Mouse (Mus musculus) T-helper 2 cell (primary cell): ENCODE data around the gene Srxn1.

Experiments
- in situ Hi-C: fragments of 300-600 bp; cut with MboI, MseI; formaldehyde crosslinking; loops from one replicate; pipeline ENCODE4 v1.15.1; 2025; ENCODE audit warnings: high pct_unique_total_duplicates

Gene Srxn1

GRCm38 (mm10) chr2:152089581-152089980 lies 15.7 kb upstream of the Srxn1 start:
- in situ Hi-C loops, result no loop called here

GRCm38 (mm10) chr2:152090486-152090885 lies 14.8 kb upstream of the Srxn1 start:
- in situ Hi-C loops, result no loop called here

- in situ Hi-C loops, result no loop called here
Observed at GRCm38 (mm10) chr2:152091342-152092056, 13.8 kb upstream of the Srxn1 start.

- in situ Hi-C loops, result no loop called here
Observed at GRCm38 (mm10) chr2:152092927-152093326, 12.4 kb upstream of the Srxn1 start.

- in situ Hi-C loops, result no loop called here
Observed at GRCm38 (mm10) chr2:152093356-152093792, 11.9 kb upstream of the Srxn1 start.

- in situ Hi-C loops, result no loop called here
Observed at GRCm38 (mm10) chr2:152094856-152095545, 10.3 kb upstream of the Srxn1 start.

GRCm38 (mm10) chr2:152096922-152097321 lies 8.4 kb upstream of the Srxn1 start:
- in situ Hi-C loops, result no loop called here

GRCm38 (mm10) chr2:152097916-152098315 lies 7.4 kb upstream of the Srxn1 start:
- in situ Hi-C loops, result no loop called here

- in situ Hi-C loops, result no loop called here
Observed at GRCm38 (mm10) chr2:152099538-152099937, 5.8 kb upstream of the Srxn1 start.

GRCm38 (mm10) chr2:152101761-152102160 lies 3.6 kb upstream of the Srxn1 start:
- in situ Hi-C loops, result loop anchor here (5.0 kb wide), 1 partner anchor 559 kb away; the partner anchor contains the start of gene Fkbp1a

- in situ Hi-C loops, result loop anchor here (5.0 kb wide), 1 partner anchor 560 kb away; the partner anchor contains the start of gene Fkbp1a
Observed at GRCm38 (mm10) chr2:152102369-152102768, 2.9 kb upstream of the Srxn1 start.

GRCm38 (mm10) chr2:152104711-152105317 lies 502 bp upstream of the Srxn1 start:
- in situ Hi-C loops, result loop anchor here (5.0 kb wide), 1 partner anchor 563 kb away; the partner anchor contains the start of gene Fkbp1a

GRCm38 (mm10) chr2:152106225-152106595 lies 894 bp downstream of the Srxn1 start:
- in situ Hi-C loops, result no loop called here

- in situ Hi-C loops, result no loop called here
Observed at GRCm38 (mm10) chr2:152106597-152106996, 1.3 kb downstream of the Srxn1 start.

GRCm38 (mm10) chr2:152108702-152109101 lies 3.4 kb downstream of the Srxn1 start:
- in situ Hi-C loops, result no loop called here

- in situ Hi-C loops, result no loop called here
Observed at GRCm38 (mm10) chr2:152109386-152109785, 4.1 kb downstream of the Srxn1 start.

GRCm38 (mm10) chr2:152111311-152111710 lies 6.0 kb downstream of the Srxn1 start:
- in situ Hi-C loops, result no loop called here

- in situ Hi-C loops, result no loop called here
Observed at GRCm38 (mm10) chr2:152111920-152112319, 6.6 kb downstream of the Srxn1 start.

GRCm38 (mm10) chr2:152112490-152112889 lies 7.2 kb downstream of the Srxn1 start:
- in situ Hi-C loops, result no loop called here

- in situ Hi-C loops, result no loop called here
Observed at GRCm38 (mm10) chr2:152112970-152113369, 7.7 kb downstream of the Srxn1 start.

- in situ Hi-C loops, result no loop called here
Observed at GRCm38 (mm10) chr2:152114057-152114975, 9.0 kb downstream of the Srxn1 start.
